In the genomic region with DNA sequence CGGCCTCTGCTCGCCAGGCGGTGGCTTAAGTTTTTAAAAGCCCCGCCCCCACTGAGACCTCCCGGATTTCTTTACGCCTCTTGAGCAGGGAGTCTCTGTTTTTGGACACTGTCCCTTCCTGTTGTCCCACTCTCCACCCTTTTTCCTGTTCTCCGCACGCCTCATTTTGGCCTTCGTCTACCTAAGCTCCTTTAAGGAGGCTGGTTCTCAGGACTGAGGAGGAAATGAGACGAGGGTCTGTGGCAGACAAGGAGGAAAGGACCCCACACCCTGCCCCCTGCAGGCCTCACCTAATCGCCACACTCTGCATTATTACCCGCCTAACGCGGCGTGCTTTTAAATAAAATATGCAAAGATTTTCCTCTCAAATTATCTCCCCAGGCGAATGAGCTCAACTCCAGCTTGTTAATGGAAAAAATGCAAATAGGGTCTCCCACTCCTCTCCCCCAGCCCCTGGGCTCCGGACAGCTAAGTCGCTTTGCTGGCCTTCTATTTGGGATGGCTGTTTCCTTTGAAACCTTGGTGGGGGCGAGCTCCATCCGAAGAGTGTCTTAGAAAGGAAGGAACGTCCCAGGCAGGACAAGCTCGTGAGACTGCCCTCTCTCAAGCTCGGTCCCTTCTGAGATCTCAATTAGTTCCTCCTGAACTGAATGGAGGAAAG, we compare ENCODE assay signal across 8 mouse cellular contexts. TPM values are rescaled to one million over a fixed set of nuclear protein-coding genes. Genes with fewer than 3 reads are reported as not detected.
A peak's percentile ranks its signal among the peaks of the same experiment; 100 is the strongest.
DNase-seq lines count a peak whose midpoint lies in the region; ATAC-seq and TF ChIP-seq lines count a peak whose summit lies in the region.

No protein-coding gene starts in this region.

- H3K4me2 ChIP-seq in forebrain, embryonic 12.5 days = peak overlapping the region; percentile 46
- H3K4me2 ChIP-seq in hindbrain, postnatal 0 days (ENCODE audit: low read depth, low read length) = peak overlapping the region; percentile 42
- H3K4me2 ChIP-seq in liver, postnatal 0 days (ENCODE audit: low read depth, low read length) = peak overlapping the region; percentile 44
- H3K4me2 ChIP-seq in stomach, postnatal 0 days (replicated peaks; ENCODE audit: low read depth) = peak overlapping the region; percentile 45

- peaks cover 28% of the 10 kb centered on the region; the same call in 1 of the 2 replicates for H3K27me3 ChIP-seq in forebrain, embryonic 12.5 days
- no peaks in the 10 kb centered on the region for H3K27me3 ChIP-seq in hindbrain, postnatal 0 days (ENCODE audit: insufficient read depth, low read length)
- H3K27me3 ChIP-seq in liver, postnatal 0 days (ENCODE audit: insufficient read depth, low read length) = 0 out of 2 replicates have a peak, but pooled peaks cover 2% of the 10 kb centered on the region
- no peaks in the 10 kb centered on the region for H3K27me3 ChIP-seq in stomach, postnatal 0 days (ENCODE audit: control insufficient read depth, insufficient read depth, low read length)

- 1% methylated on average over 23 of the region's 23 CpGs for WGBS in forebrain, embryonic 12.5 days
- WGBS in hindbrain, postnatal 0 days = 4% methylated on average over 23 of the region's 23 CpGs
- WGBS in liver, postnatal 0 days (ENCODE audit: insufficient replicate concordance) = 6% methylated on average over 23 of the region's 23 CpGs
- WGBS in stomach, postnatal 0 days = 3% methylated on average over 23 of the region's 23 CpGs

- peak; percentile 70 for ATAC-seq in forebrain, embryonic 12.5 days (ENCODE audit: low FRiP score)
- no peak for ATAC-seq in hindbrain, postnatal 0 days
- no peak for ATAC-seq in liver, postnatal 0 days
- peak; percentile 26; the same call in 1 of the 2 replicates for ATAC-seq in stomach, postnatal 0 days (ENCODE audit: low FRiP score, low TSS enrichment)

- peak; percentile 53 for DNase-seq in ZHBTc4 (ENCODE audit: low read depth, low spot score)
- DNase-seq in hindbrain, postnatal 0 days (ENCODE audit: low spot score) = no peak
- no peak for DNase-seq in liver, postnatal 0 days
- no peak for DNase-seq in stomach, postnatal 0 days (ENCODE audit: low spot score)
- no peak for DNase-seq in frontal cortex, postnatal 10 days (ENCODE audit: low spot score in 2 of 2)
- DNase-seq in frontal cortex, postnatal 14 days (ENCODE audit: low spot score in 2 of 2) = no peak
- no peak for DNase-seq in spleen, postnatal 14 days (ENCODE audit: low spot score in 2 of 2)

- H3K4me1 ChIP-seq in forebrain, embryonic 12.5 days = peaks cover 16% of the 10 kb centered on the region
- H3K4me1 ChIP-seq in hindbrain, postnatal 0 days (ENCODE audit: insufficient read depth, low read length) = 0 out of 2 replicates have a peak, but pooled peaks cover 3% of the 10 kb centered on the region
- no peaks in the 10 kb centered on the region for H3K4me1 ChIP-seq in liver, postnatal 0 days (ENCODE audit: insufficient read depth)
- H3K4me1 ChIP-seq in stomach, postnatal 0 days (replicated peaks; ENCODE audit: control insufficient read depth, insufficient read depth) = no peaks in the 10 kb centered on the region

- no peaks in the 10 kb centered on the region for H3K36me3 ChIP-seq in forebrain, embryonic 12.5 days (replicated peaks)
- no peaks in the 10 kb centered on the region for H3K36me3 ChIP-seq in hindbrain, postnatal 0 days (ENCODE audit: insufficient read depth, low read length)
- H3K36me3 ChIP-seq in liver, postnatal 0 days (replicated peaks; ENCODE audit: insufficient read depth, low read length) = no peaks in the 10 kb centered on the region
- no peaks in the 10 kb centered on the region for H3K36me3 ChIP-seq in stomach, postnatal 0 days (ENCODE audit: control insufficient read depth, insufficient read depth, low read length)

- peak; percentile 33 for TF ChIP-seq CTCF in hindbrain, postnatal 0 days (IDR thresholded peaks at IDR 0.05; ENCODE audit: low read depth)
- TF ChIP-seq CTCF in liver, postnatal 0 days (IDR thresholded peaks at IDR 0.05; ENCODE audit: low read depth) = peak; percentile 34
- peak; percentile 52 for TF ChIP-seq CTCF in stomach, postnatal 0 days (IDR thresholded peaks at IDR 0.05; ENCODE audit: low read depth)

- H3K27ac ChIP-seq in forebrain, embryonic 12.5 days = peak overlapping the region; percentile 75; the same call in 1 of the 2 replicates
- H3K27ac ChIP-seq in hindbrain, postnatal 0 days = no peak overlapping the region
- H3K27ac ChIP-seq in liver, postnatal 0 days (ENCODE audit: low read depth) = no peak overlapping the region
- 0 out of 2 replicates have a peak overlapping the region, but pooled peaks have one; percentile 24 for H3K27ac ChIP-seq in stomach, postnatal 0 days (replicated peaks)

- H3K4me3 ChIP-seq in forebrain, embryonic 12.5 days (replicated peaks) = peak overlapping the region; percentile 0; the same call in 1 of the 2 replicates
- no peak overlapping the region for H3K4me3 ChIP-seq in hindbrain, postnatal 0 days (ENCODE audit: low read length)
- no peak overlapping the region for H3K4me3 ChIP-seq in liver, postnatal 0 days (ENCODE audit: low read depth, low read length)
- peak overlapping the region; percentile 15; the same call in 1 of the 2 replicates for H3K4me3 ChIP-seq in stomach, postnatal 0 days (ENCODE audit: low read depth, low read length)

- no peak for TF ChIP-seq EP300 in liver, postnatal 0 days (IDR thresholded peaks at IDR 0.05; ENCODE audit: low read depth)
- no peak for TF ChIP-seq EP300 in stomach, postnatal 0 days (optimal IDR thresholded peaks at IDR 0.05)

- no peaks in the 10 kb centered on the region for H3K9me3 ChIP-seq in forebrain, embryonic 12.5 days
- no peaks in the 10 kb centered on the region for H3K9me3 ChIP-seq in hindbrain, postnatal 0 days (ENCODE audit: low read length)
- no peaks in the 10 kb centered on the region for H3K9me3 ChIP-seq in liver, postnatal 0 days (ENCODE audit: low read length)
- H3K9me3 ChIP-seq in stomach, postnatal 0 days (ENCODE audit: control insufficient read depth, low read length) = no peaks in the 10 kb centered on the region

- H3K9ac ChIP-seq in forebrain, embryonic 12.5 days = 0 out of 2 replicates have a peak overlapping the region, but pooled peaks have one; percentile 33
- H3K9ac ChIP-seq in hindbrain, postnatal 0 days (replicated peaks; ENCODE audit: low read length) = no peak overlapping the region
- H3K9ac ChIP-seq in liver, postnatal 0 days (replicated peaks) = no peak overlapping the region
- 0 out of 2 replicates have a peak overlapping the region, but pooled peaks have one; percentile 38 for H3K9ac ChIP-seq in stomach, postnatal 0 days (ENCODE audit: low read length)

RNA-seq across cellular contexts. Expression of a gene that starts 17.5 kb away (rescaled TPM):
- polyA plus RNA-seq in forebrain, embryonic 12.5 days (2016; fragmentation: Nextera tagmentation; extraction: Ambion mirVana) = 1.3 and 2.6 TPM in 2 replicates
- 74.9 and 93.8 TPM in 2 replicates for total RNA-seq in hindbrain, postnatal 0 days (2014; rRNA removed)
- polyA plus RNA-seq in hindbrain, postnatal 0 days (2015; fragmentation: Nextera tagmentation; extraction: Ambion mirVana) = 28.7 and 30.2 TPM in 2 replicates
- polyA plus RNA-seq in liver, postnatal 0 days (2015; fragmentation: Nextera tagmentation; extraction: Ambion mirVana) = 0.34 and 0.41 TPM in 2 replicates
- 1.5 and 1.9 TPM in 2 replicates for polyA plus RNA-seq in stomach, postnatal 0 days (2015; fragmentation: Nextera tagmentation; extraction: Ambion mirVana)

RNA-seq across cellular contexts. Expression of a gene that starts 50.3 kb away (rescaled TPM):
- polyA plus RNA-seq in forebrain, embryonic 12.5 days (2016; fragmentation: Nextera tagmentation; extraction: Ambion mirVana) = 472 and 480 TPM in 2 replicates
- 164 and 207 TPM in 2 replicates for total RNA-seq in hindbrain, postnatal 0 days (2014; rRNA removed)
- 465 and 473 TPM in 2 replicates for polyA plus RNA-seq in hindbrain, postnatal 0 days (2015; fragmentation: Nextera tagmentation; extraction: Ambion mirVana)
- polyA plus RNA-seq in liver, postnatal 0 days (2015; fragmentation: Nextera tagmentation; extraction: Ambion mirVana) = 218 and 239 TPM in 2 replicates
- 366 and 389 TPM in 2 replicates for polyA plus RNA-seq in stomach, postnatal 0 days (2015; fragmentation: Nextera tagmentation; extraction: Ambion mirVana)

Comparison
In these comparisons a context has a peak if more than half of its experiments do, and no peak if none do; other contexts are left out.
1. ATAC-seq: peak in forebrain, embryonic 12.5 days (single experiment) and stomach, postnatal 0 days (single experiment); none in hindbrain, postnatal 0 days (single experiment) and liver, postnatal 0 days (single experiment).
2. H3K27ac ChIP-seq: peak in forebrain, embryonic 12.5 days (single experiment) and stomach, postnatal 0 days (single experiment); none in hindbrain, postnatal 0 days (single experiment) and liver, postnatal 0 days (single experiment).
3. H3K4me3 ChIP-seq: peak in forebrain, embryonic 12.5 days (single experiment) and stomach, postnatal 0 days (single experiment); none in hindbrain, postnatal 0 days (single experiment) and liver, postnatal 0 days (single experiment).
4. H3K9ac ChIP-seq: peak in forebrain, embryonic 12.5 days (single experiment) and stomach, postnatal 0 days (single experiment); none in hindbrain, postnatal 0 days (single experiment) and liver, postnatal 0 days (single experiment).
5. Peak in every context shown above with its lines, with median percentiles within 50 percentile points of each other: H3K4me2 ChIP-seq and CTCF ChIP-seq.